Mouse (Mus musculus) megakaryocyte, embryonic 14.5 days (primary cell): Measurements from ENCODE around the gene Aoc3.

Source experiments
- FLI1 ChIP-seq: IDR thresholded peaks from 2 replicates; pipeline ENCODE4 v1.6.1; 2012; ENCODE audit warnings: low read length, inconsistent platforms, mixed read lengths
- GATA1 ChIP-seq: IDR thresholded peaks from 3 replicates; pipeline ENCODE4 v1.6.1; 2012; ENCODE audit warnings: mixed read lengths, low read length, inconsistent platforms, borderline replicate concordance

DNA sequence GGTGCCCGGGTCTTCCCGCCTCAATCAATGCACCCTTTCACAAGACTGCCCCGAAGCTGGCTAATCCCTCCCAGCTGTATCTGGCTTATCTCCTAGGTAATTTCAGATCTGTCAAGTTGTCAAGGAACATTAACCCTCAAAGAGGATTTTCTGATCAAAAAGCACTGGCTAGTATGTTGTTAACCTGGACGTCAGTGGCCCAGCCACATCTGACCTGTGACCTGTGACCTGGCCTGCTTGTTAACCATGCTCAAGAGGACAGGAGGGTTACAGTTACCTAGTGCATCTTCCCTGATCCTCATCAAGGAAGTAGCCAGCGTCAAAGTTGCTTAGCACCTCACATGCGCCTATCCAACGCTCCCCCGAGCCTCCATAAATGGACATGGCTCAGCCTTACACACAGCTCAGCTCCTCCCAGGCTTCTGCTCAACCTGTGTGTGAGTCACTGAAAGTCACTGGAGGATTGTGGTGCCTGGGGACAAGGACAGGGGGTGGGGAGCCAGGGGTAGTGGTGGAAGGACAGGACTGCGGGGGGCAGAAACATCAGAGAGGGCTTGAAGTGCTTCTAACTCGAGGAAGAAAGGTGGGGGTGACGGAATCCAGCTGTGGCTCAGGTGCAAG is 20.8 kb downstream of the Aoc3 start:
- TF ChIP-seq GATA1: no peak
- TF ChIP-seq FLI1: no peak
